Comparison of ENCODE assay signal across 13 mouse cellular contexts in genomic region chr2:44080530-44080929, GRCm38 (mm10).
"Had no signal": no experiment of that assay in that cellular context is flagged by ENCODE, and none has a peak within 500 bp of the region (broad histone marks: within the 10 kb centered on the region; RNA-seq: fewer than 3 reads in every experiment).

No protein-coding gene starts in this region.

- DNase-seq: gastrocnemius, adult 2 months; gastrocnemius, postnatal 10 days; gastrocnemius, postnatal 25 days; heart, adult 2 months; heart, postnatal 14 days; heart, postnatal 4 days; kidney, adult 18-20 months; kidney, adult 8-10 months; kidney, postnatal 10 days; kidney, postnatal 25 days; kidney, postnatal 4 days; liver; liver, embryonic 13.5 days had no signal
